Mouse (Mus musculus) stomach, embryonic 15.5 days (tissue): ENCODE measurements around the gene Hist1h2bb. TPM values are rescaled to one million over a fixed set of nuclear protein-coding genes. Genes with fewer than 3 reads are reported as not detected.
"Not testable (repeated sequence)": the region's sequence is repeated elsewhere in the genome, so short reads cannot be mapped to it uniquely, and the experiment has no call there.

ENCODE experiments used
- ATAC-seq: fragments of 200-750 bp; cut with Nextera tagmentation; 2 replicates; pipeline ENCODE4 v1.8.0; 2017; ENCODE audit warnings: low read depth, moderate number of reproducible peaks, moderate TSS enrichment; ENCODE audit not compliant: insufficient read depth, low FRiP score
- H3K27ac ChIP-seq: fragments of 300-500 bp; sonication (generic); 2 replicates; pipeline ENCODE4 v1.5.1; 2015; ENCODE audit warnings: mild to moderate bottlenecking, inconsistent platforms
- H3K27me3 ChIP-seq: fragments of 300-500 bp; sonication (generic); replicated peaks from 2 replicates; pipeline ENCODE4 v1.6.1; 2015; ENCODE audit warnings: inconsistent platforms
- H3K36me3 ChIP-seq: fragments of 300-500 bp; sonication (generic); 2 replicates; pipeline ENCODE4 v1.6.1; 2015; ENCODE audit warnings: inconsistent platforms
- H3K4me1 ChIP-seq: fragments of 300-500 bp; sonication (generic); 2 replicates; pipeline ENCODE4 v1.6.1; 2015; ENCODE audit warnings: inconsistent platforms
- H3K4me2 ChIP-seq: fragments of 300-500 bp; sonication (generic); 2 replicates; pipeline ENCODE4 v1.6.1; 2015; ENCODE audit warnings: mild to moderate bottlenecking, inconsistent platforms
- H3K4me3 ChIP-seq: fragments of 300-500 bp; sonication (generic); replicated peaks from 2 replicates; pipeline ENCODE4 v1.5.1; 2015; ENCODE audit warnings: inconsistent platforms
- H3K9ac ChIP-seq: fragments of 300-500 bp; sonication (generic); 2 replicates; pipeline ENCODE4 v1.6.1; 2015; ENCODE audit warnings: inconsistent platforms
- H3K9me3 ChIP-seq: fragments of 300-500 bp; sonication (generic); 2 replicates; pipeline ENCODE4 v1.6.1; 2016; ENCODE audit warnings: inconsistent platforms
- WGBS: fragments of 180-500 bp; shearing (Covaris S2); methylation state at CpG from one replicate; pipeline ENCODE4 v1.1.7; 2015; 5-methylcytosine and 5-hydroxymethylcytosine counted together
- polyA plus RNA-seq: library from polyadenylated mRNA; unstranded; fragments of >200 nt; fragmentation: Nextera tagmentation; extraction: Ambion mirVana; gene quantifications from 2 replicates; pipeline ENCODE4 v1.2.1, GENCODE M21; 2015

Gene Hist1h2bb
- polyA plus RNA-seq, 1 experiment from 2014 or later: 3.4 TPM

GRCm38 (mm10) chr13:23708654-23709053, 37.9 kb upstream of the Hist1h2bb start:
- no peaks in the 10 kb centered on the region for H3K36me3 ChIP-seq
- no peaks in the 10 kb centered on the region for H3K27me3 ChIP-seq
- H3K9me3 ChIP-seq: no peaks in the 10 kb centered on the region
- H3K27ac ChIP-seq: no peak overlapping the region
- no peak for ATAC-seq
- 64% methylated on average over 4 of the region's 4 CpGs for WGBS
- H3K4me2 ChIP-seq: no peak overlapping the region
- H3K4me1 ChIP-seq: no peaks in the 10 kb centered on the region
- no peak overlapping the region for H3K4me3 ChIP-seq
- no peak overlapping the region for H3K9ac ChIP-seq

GRCm38 (mm10) chr13:23709714-23710373, 36.7 kb upstream of the Hist1h2bb start:
- peak overlapping the region; percentile 66 for H3K4me2 ChIP-seq
- H3K4me3 ChIP-seq: peak overlapping the region; percentile 45
- H3K9ac ChIP-seq: peak overlapping the region; percentile 16; the same call in 1 of the 2 replicates
- H3K4me1 ChIP-seq: no peaks in the 10 kb centered on the region
- no peak for ATAC-seq
- no peaks in the 10 kb centered on the region for H3K27me3 ChIP-seq
- H3K9me3 ChIP-seq: no peaks in the 10 kb centered on the region
- 26% methylated on average over 15 of the region's 15 CpGs for WGBS
- H3K36me3 ChIP-seq: no peaks in the 10 kb centered on the region
- no peak overlapping the region for H3K27ac ChIP-seq

GRCm38 (mm10) chr13:23710374-23711089, 36.0 kb upstream of the Hist1h2bb start, which contains the start of gene Hfe:
Gene Hfe (minus strand): TSS chr13:23710854.
- Histone ChIP-seq H3K4me2 (peak within 1 kb of the TSS; percentile 66), H3K27ac (0 out of 2 replicates have a peak within 1 kb of the TSS, but pooled peaks have one; percentile 1), H3K4me3 (peak within 1 kb of the TSS; percentile 45), H3K9me3 (no peaks in the 10 kb centered on the region), H3K27me3 (no peaks in the 10 kb centered on the region), H3K9ac (peak within 1 kb of the TSS; percentile 16; the same call in 1 of the 2 replicates), H3K4me1 (no peaks in the 10 kb centered on the region), H3K36me3 (no peaks in the 10 kb centered on the region)
- WGBS: 4% methylated on average over 17 of the region's 17 CpGs
- no peak; the same call in 1 of the 2 replicates for ATAC-seq

GRCm38 (mm10) chr13:23716261-23717042, 30.1 kb upstream of the Hist1h2bb start:
- no peaks in the 10 kb centered on the region for H3K27me3 ChIP-seq
- no peak overlapping the region for H3K9ac ChIP-seq
- no peak overlapping the region for H3K4me3 ChIP-seq
- 80% methylated on average over 5 of the region's 5 CpGs for WGBS
- no peaks in the 10 kb centered on the region for H3K4me1 ChIP-seq
- no peak overlapping the region for H3K27ac ChIP-seq
- H3K36me3 ChIP-seq: no peaks in the 10 kb centered on the region
- H3K4me2 ChIP-seq: no peak overlapping the region
- H3K9me3 ChIP-seq: no peaks in the 10 kb centered on the region
- no peak for ATAC-seq

GRCm38 (mm10) chr13:23717176-23717575, 29.4 kb upstream of the Hist1h2bb start:
- no peaks in the 10 kb centered on the region for H3K4me1 ChIP-seq
- H3K27me3 ChIP-seq: no peaks in the 10 kb centered on the region
- H3K4me3 ChIP-seq: no peak overlapping the region
- 50% methylated on average over 11 of the region's 11 CpGs for WGBS
- no peak overlapping the region for H3K27ac ChIP-seq
- ATAC-seq: no peak
- H3K9me3 ChIP-seq: no peaks in the 10 kb centered on the region
- H3K4me2 ChIP-seq: no peak overlapping the region
- no peaks in the 10 kb centered on the region for H3K36me3 ChIP-seq
- H3K9ac ChIP-seq: no peak overlapping the region

- not testable (repeated sequence) for H3K4me3 ChIP-seq, H3K4me2 ChIP-seq, H3K9ac ChIP-seq, H3K9me3 ChIP-seq, H3K27ac ChIP-seq, H3K36me3 ChIP-seq, H3K27me3 ChIP-seq, H3K4me1 ChIP-seq, ATAC-seq
- WGBS: 20% methylated on average over 2 of the region's 2 CpGs
Observed at GRCm38 (mm10) chr13:23717593-23718245, 28.8 kb upstream of the Hist1h2bb start.

- WGBS: 71% methylated on average over 4 of the region's 4 CpGs
- H3K27me3 ChIP-seq: no peaks in the 10 kb centered on the region
Observed at GRCm38 (mm10) chr13:23724239-23724638, 22.3 kb upstream of the Hist1h2bb start.

GRCm38 (mm10) chr13:23725213-23725612, 21.3 kb upstream of the Hist1h2bb start:
- no peak overlapping the region for H3K9ac ChIP-seq
- H3K4me1 ChIP-seq: no peaks in the 10 kb centered on the region
- no peaks in the 10 kb centered on the region for H3K36me3 ChIP-seq
- ATAC-seq: no peak
- no peak overlapping the region for H3K4me3 ChIP-seq
- no peak overlapping the region for H3K27ac ChIP-seq
- no peak overlapping the region for H3K4me2 ChIP-seq
- WGBS: no CpG with 5 or more reads among the region's 1 CpGs
- H3K27me3 ChIP-seq: no peaks in the 10 kb centered on the region
- no peaks in the 10 kb centered on the region for H3K9me3 ChIP-seq

More at GRCm38 (mm10) chr13:23724239-23724638, 22.3 kb upstream of the Hist1h2bb start:
- H3K27ac ChIP-seq: no peak overlapping the region
- H3K9ac ChIP-seq: no peak overlapping the region
- ATAC-seq: no peak
- H3K4me1 ChIP-seq: no peaks in the 10 kb centered on the region
- no peaks in the 10 kb centered on the region for H3K9me3 ChIP-seq
- H3K4me3 ChIP-seq: no peak overlapping the region
- no peak overlapping the region for H3K4me2 ChIP-seq
- H3K36me3 ChIP-seq: no peaks in the 10 kb centered on the region

- H3K4me2 ChIP-seq: no peak overlapping the region
- no peak for ATAC-seq
- no peak overlapping the region for H3K9ac ChIP-seq
- H3K9me3 ChIP-seq: no peaks in the 10 kb centered on the region
- H3K36me3 ChIP-seq: no peaks in the 10 kb centered on the region
- H3K27ac ChIP-seq: peak overlapping the region; percentile 4; the same call in 1 of the 2 replicates
- no peaks in the 10 kb centered on the region for H3K27me3 ChIP-seq
- no peak overlapping the region for H3K4me3 ChIP-seq
- WGBS: 81% methylated on average over 18 of the region's 18 CpGs
- H3K4me1 ChIP-seq: no peaks in the 10 kb centered on the region
Observed at GRCm38 (mm10) chr13:23728472-23729191, 17.9 kb upstream of the Hist1h2bb start.

GRCm38 (mm10) chr13:23729192-23729525, 17.4 kb upstream of the Hist1h2bb start:
- Histone ChIP-seq H3K27ac (peak overlapping the region; percentile 4; the same call in 1 of the 2 replicates), H3K9me3 (no peaks in the 10 kb centered on the region), H3K4me2 (no peak overlapping the region), H3K4me1 (no peaks in the 10 kb centered on the region), H3K27me3 (no peaks in the 10 kb centered on the region), H3K4me3 (no peak overlapping the region), H3K9ac (no peak overlapping the region), H3K36me3 (no peaks in the 10 kb centered on the region)
- no peak for ATAC-seq
- 89% methylated on average over 9 of the region's 9 CpGs for WGBS

- H3K4me2 ChIP-seq: no peak overlapping the region
- no peak overlapping the region for H3K9ac ChIP-seq
- no peak overlapping the region for H3K27ac ChIP-seq
- ATAC-seq: no peak
- no peaks in the 10 kb centered on the region for H3K27me3 ChIP-seq
- no peak overlapping the region for H3K4me3 ChIP-seq
- no peaks in the 10 kb centered on the region for H3K36me3 ChIP-seq
- H3K4me1 ChIP-seq: no peaks in the 10 kb centered on the region
- 90% methylated on average over 5 of the region's 5 CpGs for WGBS
- no peaks in the 10 kb centered on the region for H3K9me3 ChIP-seq
Observed at GRCm38 (mm10) chr13:23729706-23730105, 16.8 kb upstream of the Hist1h2bb start.
